Mouse (Mus musculus) MEL (cell line): Measurements from ENCODE around the gene Nhlrc3.

Experiments
- CTCF ChIP-seq, 3 experiments: IDR thresholded peaks in 2 of 3; conservative IDR thresholded peaks in 1 of 3; 2 replicates each; pipeline ENCODE4 v1.5.1; 2011 to 2012; ENCODE audit warnings: low read length in 3 of 3, low read depth in 2 of 3, mild to moderate bottlenecking in 2 of 3, improper control_type of control experiment in 1 of 3, inconsistent platforms in 1 of 3, mixed read lengths in 1 of 3, moderate library complexity in 1 of 3; ENCODE audit not compliant: control insufficient read depth in 1 of 3, insufficient read depth in 1 of 3, poor library complexity in 1 of 3, severe bottlenecking in 1 of 3
- EP300 ChIP-seq, 2 experiments: IDR thresholded peaks; 2 replicates each; pipeline ENCODE4 v1.6.1; 2011; ENCODE audit warnings: improper control_type of control experiment in 2 of 2, low read length in 2 of 2, low read depth in 1 of 2, mild to moderate bottlenecking in 1 of 2
- MAFK ChIP-seq: IDR thresholded peaks from 2 replicates; pipeline ENCODE4 v1.6.1; 2011; ENCODE audit warnings: low read depth, mild to moderate bottlenecking, low read length, improper control_type of control experiment, borderline replicate concordance
- POLR2A ChIP-seq, 2 experiments: IDR thresholded peaks; 2 replicates each; pipeline ENCODE4 v1.6.1; 2011 to 2012; ENCODE audit warnings: low read length in 2 of 2, mild to moderate bottlenecking in 2 of 2, control low read depth in 1 of 2, improper control_type of control experiment in 1 of 2, low read depth in 1 of 2, moderate library complexity in 1 of 2; ENCODE audit not compliant: control insufficient read depth in 1 of 2, insufficient read depth in 1 of 2, poor library complexity in 1 of 2
- POLR2AphosphoS2 ChIP-seq: IDR thresholded peaks from 2 replicates; pipeline ENCODE4 v1.6.1; 2011; ENCODE audit warnings: low read length, improper control_type of control experiment
- UBTF ChIP-seq: IDR thresholded peaks from 2 replicates; pipeline ENCODE4 v1.6.1; 2012; ENCODE audit warnings: low read depth, mild to moderate bottlenecking, inconsistent platforms, low read length, improper control_type of control experiment, moderate library complexity, borderline replicate concordance; ENCODE audit not compliant: insufficient read depth
- USF1 ChIP-seq: IDR thresholded peaks from 2 replicates; pipeline ENCODE4 v1.6.1; 2014; ENCODE audit warnings: low read depth, mild to moderate bottlenecking, inconsistent platforms, low read length, improper control_type of control experiment, moderate library complexity
- ZC3H11A ChIP-seq: IDR thresholded peaks from 2 replicates; pipeline ENCODE4 v1.6.1; 2012; ENCODE audit warnings: low read depth, mild to moderate bottlenecking, inconsistent platforms, low read length, improper control_type of control experiment

- no peak for TF ChIP-seq EP300 (IDR thresholded peaks at IDR 0.05; ENCODE audit: low read depth in 1 of 2, low read length in 2 of 2)
- TF ChIP-seq CTCF (IDR thresholded peaks at IDR 0.05 in 2 of 3, conservative IDR thresholded peaks at IDR 0.05 in 1 of 3; ENCODE audit: control insufficient read depth in 1 of 3, insufficient read depth in 1 of 3, low read depth in 2 of 3, low read length in 3 of 3, poor library complexity in 1 of 3, severe bottlenecking in 1 of 3): no peak
- TF ChIP-seq POLR2A (IDR thresholded peaks at IDR 0.05; ENCODE audit: control insufficient read depth in 1 of 2, insufficient read depth in 1 of 2, low read depth in 1 of 2, low read length in 2 of 2, poor library complexity in 1 of 2): no peak
- no peak for TF ChIP-seq ZC3H11A
- TF ChIP-seq POLR2AphosphoS2: no peak
- TF ChIP-seq UBTF: no peak
- no peak for TF ChIP-seq MAFK
- TF ChIP-seq USF1: no peak
These were observed 47.1 kb downstream of the Nhlrc3 start for GRCm38 (mm10) chr3:53416036-53416506.
